13 mouse cellular contexts compared by ENCODE assay signal in the genomic region with DNA sequence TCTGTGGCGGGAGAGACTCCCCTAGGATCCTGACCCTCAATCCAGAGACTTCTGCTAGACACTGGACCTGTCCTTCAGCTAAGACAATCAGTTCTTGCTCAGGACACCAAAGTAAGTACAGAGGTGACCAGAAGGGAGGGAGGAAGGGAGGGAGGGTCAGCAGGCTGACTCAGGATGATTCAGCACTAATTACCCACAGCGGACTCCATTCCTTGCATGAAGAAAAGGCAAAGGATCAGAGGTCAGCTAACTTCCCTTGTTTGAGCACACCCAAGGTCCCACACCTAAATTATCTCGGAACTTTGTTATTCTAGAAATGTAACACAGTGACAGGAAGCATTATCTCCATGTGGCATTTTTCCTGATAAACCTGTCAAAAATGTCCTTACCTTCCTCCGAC. TPM values are rescaled to one million over a fixed set of nuclear protein-coding genes. Genes with fewer than 3 reads are reported as not detected.
DNase-seq lines count a peak whose midpoint lies in the region; ATAC-seq and TF ChIP-seq lines count a peak whose summit lies in the region.
"Had no signal": no experiment of that assay in that cellular context is flagged by ENCODE, and none has a peak within 500 bp of the region (broad histone marks: within the 10 kb centered on the region; RNA-seq: fewer than 3 reads in every experiment).

No protein-coding gene starts in this region.

- no peak overlapping the region for H3K4me3 ChIP-seq in heart, embryonic 11.5 days (ENCODE audit: low read depth, low read length)
- H3K4me3 ChIP-seq in E14TG2a.4 (replicated peaks; ENCODE audit: low read length): peak overlapping the region; percentile 41
- H3K4me3 ChIP-seq in liver, embryonic 13.5 days (replicated peaks): no peak overlapping the region

- no peak overlapping the region for H3K9ac ChIP-seq in heart, embryonic 11.5 days (ENCODE audit: low read depth, low read length)
- no peak overlapping the region for H3K9ac ChIP-seq in liver, embryonic 13.5 days

- H3K27me3 ChIP-seq in heart, embryonic 11.5 days (ENCODE audit: control insufficient read depth, insufficient read depth, low read length): no peaks in the 10 kb centered on the region
- no peaks in the 10 kb centered on the region for H3K27me3 ChIP-seq in E14TG2a.4 (ENCODE audit: insufficient read depth, low read length)
- H3K27me3 ChIP-seq in liver, embryonic 13.5 days: no peaks in the 10 kb centered on the region
- H3K27me3 ChIP-seq: CH12.LX had no signal

- peak overlapping the region; percentile 54 for H3K27ac ChIP-seq in heart, embryonic 11.5 days (ENCODE audit: low read depth, low read length)
- peak overlapping the region; percentile 54 for H3K27ac ChIP-seq in liver, embryonic 13.5 days

- 35% methylated on average over 4 of the region's 4 CpGs for WGBS in heart, embryonic 11.5 days (ENCODE audit: insufficient replicate concordance)
- WGBS in liver, embryonic 13.5 days (ENCODE audit: insufficient replicate concordance): 42% methylated on average over 4 of the region's 4 CpGs

- peaks cover 17% of the 10 kb centered on the region for H3K36me3 ChIP-seq in heart, embryonic 11.5 days (ENCODE audit: control insufficient read depth, insufficient read depth, low read length)
- H3K36me3 ChIP-seq in E14TG2a.4 (ENCODE audit: insufficient read depth, low read length): peaks cover 57% of the 10 kb centered on the region
- peaks cover 72% of the 10 kb centered on the region for H3K36me3 ChIP-seq in liver, embryonic 13.5 days

- ATAC-seq in heart, embryonic 11.5 days (replicated peaks; ENCODE audit: insufficient number of reproducible peaks, low FRiP score, low TSS enrichment): peak; percentile 78; the same call in 1 of the 2 replicates
- ATAC-seq in liver, embryonic 13.5 days (ENCODE audit: low read depth): peak; percentile 66; the same call in 1 of the 2 replicates

- H3K4me2 ChIP-seq in heart, embryonic 11.5 days: no peak overlapping the region
- no peak overlapping the region for H3K4me2 ChIP-seq in liver, embryonic 13.5 days

- TF ChIP-seq CTCF in E14TG2a.4 (conservative IDR thresholded peaks at IDR 0.05; ENCODE audit: low read length): no peak

- H3K9me3 ChIP-seq in heart, embryonic 11.5 days (replicated peaks; ENCODE audit: control insufficient read depth, low read length): no peaks in the 10 kb centered on the region
- H3K9me3 ChIP-seq in E14TG2a.4 (ENCODE audit: low read length): no peaks in the 10 kb centered on the region
- H3K9me3 ChIP-seq in liver, embryonic 13.5 days (replicated peaks): no peaks in the 10 kb centered on the region

- DNase-seq in heart, postnatal 4 days: no peak
- peak; percentile 5 for DNase-seq in c-Kit-negative CD71-positive TER-119-positive erythroid progenitor cells, embryonic 14.5 days (ENCODE audit: low read depth, low spot score)
- peak; percentile 53 for DNase-seq in liver, embryonic 13.5 days
- no peak for DNase-seq in spleen, postnatal 14 days (ENCODE audit: low spot score in 2 of 2)
- DNase-seq in layer of hippocampus, adult 9-11 months: no peak
- no peak for DNase-seq in urinary bladder, postnatal 36 days (ENCODE audit: low spot score in 2 of 2)
- DNase-seq: heart, postnatal 14 days; lung, postnatal 36 days; right cerebral cortex, adult 18-20 months had no signal

- H3K4me1 ChIP-seq in heart, embryonic 11.5 days (ENCODE audit: control insufficient read depth, insufficient read depth, low read length): peaks cover 3% of the 10 kb centered on the region; the same call in 1 of the 2 replicates
- H3K4me1 ChIP-seq in E14TG2a.4 (replicated peaks; ENCODE audit: low read depth, low read length): peaks cover 88% of the 10 kb centered on the region
- peaks cover 11% of the 10 kb centered on the region for H3K4me1 ChIP-seq in liver, embryonic 13.5 days (replicated peaks)

RNA-seq across cellular contexts. Expression of gene Cyp2ab1, which starts 46.5 kb away (rescaled TPM):
- not detected in 2 replicates for polyA plus RNA-seq in heart, embryonic 11.5 days (2014; fragmentation: Nextera tagmentation; extraction: Ambion mirVana)
- under 1 TPM in 1 of 2 experiments, not detected in 1; 0.18 TPM for total RNA-seq in heart, postnatal 4 days (2021)
- not detected in 2 replicates for polyA plus RNA-seq in liver, embryonic 13.5 days (2015; fragmentation: Nextera tagmentation; extraction: Ambion mirVana)
- total RNA-seq: CH12.LX had no signal
- polyA plus RNA-seq: kidney, embryonic 14.5 days had no signal

RNA-seq across cellular contexts. Expression of gene Abcc5, which starts 54.5 kb away (rescaled TPM):
- 54.6 and 66.1 TPM in 2 replicates for polyA plus RNA-seq in heart, embryonic 11.5 days (2014; fragmentation: Nextera tagmentation; extraction: Ambion mirVana)
- 10 to 100 TPM; 56.2 to 58.6 TPM for total RNA-seq in heart, postnatal 4 days (2021)
- polyA plus RNA-seq in liver, embryonic 13.5 days (2015; fragmentation: Nextera tagmentation; extraction: Ambion mirVana): 16.0 and 17.8 TPM in 2 replicates

Comparison
In these comparisons a context has a peak if more than half of its experiments do, and no peak if none do; other contexts are left out.
1. DNase-seq: peak in c-Kit-negative CD71-positive TER-119-positive erythroid progenitor cells, embryonic 14.5 days (single experiment) and liver, embryonic 13.5 days (single experiment); none in heart, postnatal 4 days (single experiment), spleen, postnatal 14 days (0 of 2), layer of hippocampus, adult 9-11 months (single experiment) and urinary bladder, postnatal 36 days (0 of 2).